Mouse (Mus musculus) mesoderm, embryonic 11.5 days (tissue): Measurements from ENCODE around the gene F12.

Experiments
- DNase-seq: peaks from one replicate; pipeline ENCODE4 v3.0.0-alpha.2; 2012; ENCODE audit warnings: low read depth, low spot score

F12 gene

DNA sequence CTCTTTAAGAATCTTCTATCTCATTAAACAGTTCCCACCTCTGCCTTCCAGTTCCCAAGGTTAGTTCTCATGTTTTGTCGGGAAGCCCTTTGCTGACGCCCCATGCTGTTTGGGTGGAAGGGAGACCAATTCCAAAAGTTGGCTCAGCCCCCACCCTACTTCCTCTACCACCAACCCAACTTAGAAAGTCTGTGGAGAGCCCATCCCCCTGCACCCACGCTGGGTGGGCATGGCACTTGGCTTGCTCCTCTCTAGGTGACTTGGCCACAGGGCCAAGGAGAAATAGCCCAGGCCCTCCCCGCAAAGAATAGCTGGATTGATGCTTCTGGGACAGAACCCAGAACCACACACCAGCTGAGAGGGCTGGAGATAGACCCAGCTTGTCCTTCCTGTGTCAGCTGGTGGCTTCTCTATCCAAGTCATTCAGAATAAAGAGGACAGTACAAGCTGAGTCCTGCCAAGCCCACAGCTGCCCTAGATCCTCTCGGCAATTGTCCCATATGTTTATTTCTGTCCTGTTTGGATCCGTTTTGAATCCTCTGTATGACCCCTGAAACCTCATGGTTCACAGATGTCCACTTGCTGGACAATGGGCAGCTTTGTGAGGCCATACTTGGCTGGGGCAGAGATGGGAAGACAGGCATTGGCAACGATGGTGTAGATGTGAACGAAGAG lies 55.4 kb downstream of the F12 start:
- DNase-seq: no peak

- no peak for DNase-seq
These were observed 56.4 kb downstream of the F12 start for GRCm38 (mm10) chr13:55370234-55370633.

GRCm38 (mm10) chr13:55369531-55370114 lies 57.0 kb downstream of the F12 start, which contains the start of gene Rgs14:
Gene Rgs14 (plus strand): TSS chr13:55369732.
- DNase-seq: no peak

- DNase-seq: no peak
These were observed 58.2 kb downstream of the F12 start for GRCm38 (mm10) chr13:55368401-55368800.
